10 mouse cellular contexts compared by ENCODE assay signal in genomic region chr1:183212757-183213211, GRCm38 (mm10). TPM values are rescaled to one million over a fixed set of nuclear protein-coding genes. Genes with fewer than 3 reads are reported as not detected.
DNase-seq lines count a peak whose midpoint lies in the region; ATAC-seq and TF ChIP-seq lines count a peak whose summit lies in the region.
"Had no signal": no experiment of that assay in that cellular context is flagged by ENCODE, and none has a peak within 500 bp of the region (broad histone marks: within the 10 kb centered on the region; RNA-seq: fewer than 3 reads in every experiment).

No protein-coding gene starts in this region.

- H3K36me3 ChIP-seq in forebrain, embryonic 16.5 days (ENCODE audit: control insufficient read depth, insufficient read depth) = no peaks in the 10 kb centered on the region
- no peaks in the 10 kb centered on the region for H3K36me3 ChIP-seq in forebrain, embryonic 15.5 days
- H3K36me3 ChIP-seq in midbrain, embryonic 16.5 days (ENCODE audit: control insufficient read depth, insufficient read depth, low read length) = no peaks in the 10 kb centered on the region
- H3K36me3 ChIP-seq in midbrain, embryonic 10.5 days = no peaks in the 10 kb centered on the region
- no peaks in the 10 kb centered on the region for H3K36me3 ChIP-seq in liver, embryonic 14.5 days (replicated peaks; ENCODE audit: control insufficient read depth, insufficient read depth, low read depth)
- no peaks in the 10 kb centered on the region for H3K36me3 ChIP-seq in hindbrain, embryonic 13.5 days

- 0 out of 2 replicates have a peak, but pooled peaks have one; percentile 50 for ATAC-seq in forebrain, embryonic 16.5 days
- no peak for ATAC-seq in forebrain, embryonic 15.5 days (replicated peaks)
- ATAC-seq in midbrain, embryonic 16.5 days = no peak
- peak; percentile 61 for ATAC-seq in liver, embryonic 14.5 days (ENCODE audit: insufficient read depth)
- no peak for ATAC-seq in hindbrain, embryonic 13.5 days (ENCODE audit: low FRiP score)
- ATAC-seq: inflammation-experienced regulatory T-cells, adult 6 months had no signal

- H3K4me1 ChIP-seq in forebrain, embryonic 16.5 days (replicated peaks; ENCODE audit: control insufficient read depth, insufficient read depth, low read length) = peaks cover 8% of the 10 kb centered on the region; the same call in 1 of the 2 replicates
- H3K4me1 ChIP-seq in forebrain, embryonic 15.5 days = peaks cover 17% of the 10 kb centered on the region
- peaks cover 7% of the 10 kb centered on the region; the same call in 1 of the 2 replicates for H3K4me1 ChIP-seq in midbrain, embryonic 16.5 days (ENCODE audit: control insufficient read depth, insufficient read depth, low read length)
- H3K4me1 ChIP-seq in midbrain, embryonic 10.5 days = no peaks in the 10 kb centered on the region
- peaks cover 10% of the 10 kb centered on the region in 2 experiments for H3K4me1 ChIP-seq in liver, embryonic 14.5 days (replicated peaks; ENCODE audit: control insufficient read depth in 2 of 2, insufficient read depth in 2 of 2, low read length in 1 of 2)
- H3K4me1 ChIP-seq in hindbrain, embryonic 13.5 days (replicated peaks) = peaks cover 5% of the 10 kb centered on the region; the same call in 1 of the 2 replicates

- DNase-seq in midbrain, embryonic 10.5 days (ENCODE audit: low spot score) = no peak
- DNase-seq in brain, embryonic 14.5 days (ENCODE audit: low read depth) = peak; percentile 39
- peak; percentile 27 to 39 (median 29) for DNase-seq in liver, embryonic 14.5 days (ENCODE audit: low read depth in 3 of 3, low spot score in 3 of 3)
- DNase-seq in spleen, postnatal 10 days (ENCODE audit: low spot score in 2 of 2) = no peak
- DNase-seq: cerebellum, adult 18-20 months had no signal

- WGBS in forebrain, embryonic 16.5 days = 67% methylated on average over 6 of the region's 6 CpGs
- 69% methylated on average over 6 of the region's 6 CpGs for WGBS in forebrain, embryonic 15.5 days
- WGBS in midbrain, embryonic 16.5 days = 67% methylated on average over 6 of the region's 6 CpGs
- 92% methylated on average over 6 of the region's 6 CpGs for WGBS in midbrain, embryonic 10.5 days
- WGBS in liver, embryonic 14.5 days (ENCODE audit: insufficient replicate concordance) = 34% methylated on average over 6 of the region's 6 CpGs
- WGBS in hindbrain, embryonic 13.5 days = 80% methylated on average over 6 of the region's 6 CpGs

- TF ChIP-seq CTCF in brain, embryonic 14.5 days (IDR thresholded peaks at IDR 0.05; ENCODE audit: borderline replicate concordance, extremely low read depth, insufficient read depth, insufficient read length) = no peak
- TF ChIP-seq CTCF in liver, embryonic 14.5 days (IDR thresholded peaks at IDR 0.05; ENCODE audit: low read depth) = no peak

- no peak for TF ChIP-seq POLR2A in brain, embryonic 14.5 days (IDR thresholded peaks at IDR 0.05; ENCODE audit: borderline replicate concordance, extremely low read depth, insufficient read depth, insufficient read length, poor library complexity, severe bottlenecking)

- H3K4me2 ChIP-seq in forebrain, embryonic 16.5 days (ENCODE audit: low read length) = no peak overlapping the region
- no peak overlapping the region for H3K4me2 ChIP-seq in forebrain, embryonic 15.5 days (replicated peaks)
- no peak overlapping the region for H3K4me2 ChIP-seq in midbrain, embryonic 16.5 days (ENCODE audit: low read length)
- no peak overlapping the region for H3K4me2 ChIP-seq in liver, embryonic 14.5 days (ENCODE audit: low read depth)
- no peak overlapping the region for H3K4me2 ChIP-seq in hindbrain, embryonic 13.5 days

- H3K27ac ChIP-seq in forebrain, embryonic 16.5 days (ENCODE audit: low read length) = no peak overlapping the region
- no peak overlapping the region for H3K27ac ChIP-seq in forebrain, embryonic 15.5 days (replicated peaks)
- H3K27ac ChIP-seq in midbrain, embryonic 16.5 days (ENCODE audit: low read length) = 0 out of 2 replicates have a peak overlapping the region, but pooled peaks have one; percentile 11
- no peak overlapping the region for H3K27ac ChIP-seq in midbrain, embryonic 10.5 days (replicated peaks)
- H3K27ac ChIP-seq in liver, embryonic 14.5 days = no peak overlapping the region
- no peak overlapping the region for H3K27ac ChIP-seq in hindbrain, embryonic 13.5 days

- no peak for TF ChIP-seq EP300 in liver, embryonic 14.5 days (IDR thresholded peaks at IDR 0.05; ENCODE audit: low read depth)

- no peak overlapping the region for H3K9ac ChIP-seq in forebrain, embryonic 16.5 days (replicated peaks; ENCODE audit: low read depth, low read length)
- H3K9ac ChIP-seq in forebrain, embryonic 15.5 days (replicated peaks) = no peak overlapping the region
- 0 out of 2 replicates have a peak overlapping the region, but pooled peaks have one; percentile 25 for H3K9ac ChIP-seq in midbrain, embryonic 16.5 days (ENCODE audit: low read depth, low read length)
- no peak overlapping the region; the same call in 1 of the 2 replicates for H3K9ac ChIP-seq in liver, embryonic 14.5 days (replicated peaks)
- H3K9ac ChIP-seq in hindbrain, embryonic 13.5 days = no peak overlapping the region

- H3K4me3 ChIP-seq in forebrain, embryonic 16.5 days (replicated peaks; ENCODE audit: low read length) = no peak overlapping the region
- no peak overlapping the region for H3K4me3 ChIP-seq in forebrain, embryonic 15.5 days
- H3K4me3 ChIP-seq in midbrain, embryonic 16.5 days (ENCODE audit: low read depth, low read length) = no peak overlapping the region
- no peak overlapping the region for H3K4me3 ChIP-seq in midbrain, embryonic 10.5 days
- H3K4me3 ChIP-seq in liver, embryonic 14.5 days (ENCODE audit: insufficient read depth in 1 of 2, low read depth in 2 of 2, low read length in 2 of 2) = no peak overlapping the region
- H3K4me3 ChIP-seq in hindbrain, embryonic 13.5 days = no peak overlapping the region

- H3K27me3 ChIP-seq in forebrain, embryonic 16.5 days (replicated peaks; ENCODE audit: control insufficient read depth, insufficient read depth, low read length) = no peaks in the 10 kb centered on the region
- no peaks in the 10 kb centered on the region for H3K27me3 ChIP-seq in forebrain, embryonic 15.5 days
- no peaks in the 10 kb centered on the region for H3K27me3 ChIP-seq in midbrain, embryonic 16.5 days (ENCODE audit: control insufficient read depth, insufficient read depth, low read depth, low read length)
- no peaks in the 10 kb centered on the region for H3K27me3 ChIP-seq in midbrain, embryonic 10.5 days (ENCODE audit: low read depth, poor library complexity, severe bottlenecking)
- H3K27me3 ChIP-seq in liver, embryonic 14.5 days (ENCODE audit: control insufficient read depth, insufficient read depth, low read length) = no peaks in the 10 kb centered on the region
- no peaks in the 10 kb centered on the region for H3K27me3 ChIP-seq in hindbrain, embryonic 13.5 days

- no peaks in the 10 kb centered on the region for H3K9me3 ChIP-seq in forebrain, embryonic 16.5 days (ENCODE audit: control insufficient read depth, low read length)
- H3K9me3 ChIP-seq in forebrain, embryonic 15.5 days = no peaks in the 10 kb centered on the region
- no peaks in the 10 kb centered on the region for H3K9me3 ChIP-seq in midbrain, embryonic 16.5 days (replicated peaks; ENCODE audit: control insufficient read depth, low read length, poor library complexity, severe bottlenecking)
- no peaks in the 10 kb centered on the region for H3K9me3 ChIP-seq in midbrain, embryonic 10.5 days (replicated peaks)
- H3K9me3 ChIP-seq in liver, embryonic 14.5 days (ENCODE audit: control insufficient read depth, low read length) = no peaks in the 10 kb centered on the region
- H3K9me3 ChIP-seq in hindbrain, embryonic 13.5 days = no peaks in the 10 kb centered on the region

RNA-seq across cellular contexts. Expression of gene Disp1, which starts 8.5 kb away (rescaled TPM):
- polyA plus RNA-seq in forebrain, embryonic 16.5 days (2015; fragmentation: Nextera tagmentation; extraction: Ambion mirVana) = 6.4 and 7.1 TPM in 2 replicates
- polyA plus RNA-seq in forebrain, embryonic 15.5 days (2015; fragmentation: Nextera tagmentation; extraction: Ambion mirVana) = 5.6 and 5.9 TPM in 2 replicates
- 7.6 and 10.3 TPM in 2 replicates for polyA plus RNA-seq in midbrain, embryonic 16.5 days (2015; fragmentation: Nextera tagmentation; extraction: Ambion mirVana)
- 8.6 and 11.1 TPM in 2 replicates for polyA plus RNA-seq in midbrain, embryonic 10.5 days (2016; fragmentation: Nextera tagmentation; extraction: Ambion mirVana)
- polyA plus RNA-seq in brain, embryonic 14.5 days (2012; rRNA removed) = 11.1 and 15.6 TPM in 2 replicates
- polyA plus RNA-seq in liver, embryonic 14.5 days (2012; rRNA removed) = 1.9 and 2.0 TPM in 2 replicates
- 2.4 and 2.6 TPM in 2 replicates for polyA plus RNA-seq in liver, embryonic 14.5 days (2014; fragmentation: Nextera tagmentation; extraction: Ambion mirVana)
- 8.5 and 9.7 TPM in 2 replicates for polyA plus RNA-seq in hindbrain, embryonic 13.5 days (2015; fragmentation: Nextera tagmentation; extraction: Ambion mirVana)

Comparison
In these comparisons a context has a peak if more than half of its experiments do, and no peak if none do; other contexts are left out.
1. ATAC-seq: peak in forebrain, embryonic 16.5 days (single experiment) and liver, embryonic 14.5 days (single experiment); none in forebrain, embryonic 15.5 days (single experiment), midbrain, embryonic 16.5 days (single experiment) and hindbrain, embryonic 13.5 days (single experiment).
2. DNase-seq: peak in brain, embryonic 14.5 days (single experiment) and liver, embryonic 14.5 days (3 of 3); none in midbrain, embryonic 10.5 days (single experiment) and spleen, postnatal 10 days (0 of 2).